Mouse (Mus musculus): ENCODE measurements at regions not wholly inside any gene's neighbourhood (a gene's known extent, or its start where the extent isn't known, plus 50 kb on each side); places are given as distances from the start of the nearest gene placed in this dataset.

DNA sequence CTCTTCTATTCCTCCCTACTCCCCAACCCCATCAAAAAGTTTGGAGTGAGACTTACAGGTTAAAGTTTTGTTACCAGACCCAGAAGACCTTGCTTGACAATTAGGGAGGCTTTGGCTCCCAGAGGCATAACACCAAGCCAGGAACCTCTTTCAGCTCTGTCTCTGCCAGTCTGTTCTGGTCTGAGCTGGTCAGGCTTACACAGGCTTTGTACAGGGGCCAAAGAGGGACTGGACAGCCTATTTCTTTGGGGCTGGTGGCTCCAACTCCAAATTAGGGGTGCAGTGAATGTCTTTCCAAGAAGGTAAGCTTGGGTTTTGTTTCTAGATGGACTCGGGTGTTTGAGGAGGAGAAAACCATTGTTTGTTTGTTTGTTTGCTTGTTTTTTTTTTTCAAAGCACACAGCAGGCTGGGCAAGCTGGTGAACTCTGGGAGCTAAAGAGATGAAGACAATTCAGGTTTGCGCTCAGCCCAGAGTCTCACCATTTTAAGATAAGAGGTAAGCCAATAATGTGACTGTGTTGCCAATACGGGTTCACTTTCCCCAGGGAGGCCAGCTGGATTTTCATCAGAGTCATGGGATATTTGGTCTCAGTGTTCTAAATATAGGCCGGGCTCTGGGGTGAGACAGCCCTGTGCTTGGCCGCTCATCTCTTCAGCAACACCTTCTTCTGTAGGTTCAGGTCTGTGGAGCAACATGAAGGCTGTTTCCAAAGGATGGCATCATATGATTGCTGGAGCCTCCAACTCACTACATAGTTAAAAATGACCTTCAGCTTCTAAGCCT, 62.2 kb upstream of the Igfbp5 start:
- H3K27me3 ChIP-seq = no peaks in the 10 kb centered on the region
- H3K36me3 ChIP-seq = no peaks in the 10 kb centered on the region
- no peak for ATAC-seq (ENCODE audit: low read depth)
- no peak overlapping the region for H3K4me3 ChIP-seq
- H3K4me2 ChIP-seq = no peak overlapping the region
- no peak overlapping the region for H3K27ac ChIP-seq (replicated peaks)
- no peaks in the 10 kb centered on the region for H3K9me3 ChIP-seq
- H3K9ac ChIP-seq = no peak overlapping the region
- no peaks in the 10 kb centered on the region for H3K4me1 ChIP-seq (replicated peaks)
- 88% methylated on average over 5 of the region's 5 CpGs for WGBS

DNA sequence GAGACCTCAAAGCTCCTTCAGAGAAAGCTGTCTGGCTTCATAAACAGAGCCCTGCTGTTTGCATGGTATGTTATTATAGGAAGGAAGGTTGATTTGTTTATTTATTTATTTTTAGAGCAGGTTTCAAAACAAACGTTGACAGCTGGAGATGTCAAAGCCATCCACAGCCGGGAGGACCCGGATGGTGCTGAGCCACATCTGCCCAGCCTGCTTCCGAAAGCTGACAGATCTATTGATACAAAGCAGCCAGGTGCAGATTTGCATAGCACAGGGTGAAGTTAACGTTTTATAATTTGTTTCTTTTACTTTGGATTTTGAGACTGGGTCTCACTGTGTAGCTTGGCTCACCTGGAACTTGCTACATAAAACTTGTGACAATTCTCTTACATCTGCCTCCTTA, 61.5 kb upstream of the Igfbp5 start:
- H3K27ac ChIP-seq (replicated peaks) = no peak overlapping the region
- no peak overlapping the region for H3K4me3 ChIP-seq
- H3K36me3 ChIP-seq = no peaks in the 10 kb centered on the region
- no peaks in the 10 kb centered on the region for H3K27me3 ChIP-seq
- WGBS = 60% methylated on average over 5 of the region's 5 CpGs
- no peak overlapping the region for H3K4me2 ChIP-seq
- H3K9me3 ChIP-seq = no peaks in the 10 kb centered on the region
- no peak overlapping the region for H3K9ac ChIP-seq
- no peak for ATAC-seq (ENCODE audit: low read depth)
- no peaks in the 10 kb centered on the region for H3K4me1 ChIP-seq (replicated peaks)

DNA sequence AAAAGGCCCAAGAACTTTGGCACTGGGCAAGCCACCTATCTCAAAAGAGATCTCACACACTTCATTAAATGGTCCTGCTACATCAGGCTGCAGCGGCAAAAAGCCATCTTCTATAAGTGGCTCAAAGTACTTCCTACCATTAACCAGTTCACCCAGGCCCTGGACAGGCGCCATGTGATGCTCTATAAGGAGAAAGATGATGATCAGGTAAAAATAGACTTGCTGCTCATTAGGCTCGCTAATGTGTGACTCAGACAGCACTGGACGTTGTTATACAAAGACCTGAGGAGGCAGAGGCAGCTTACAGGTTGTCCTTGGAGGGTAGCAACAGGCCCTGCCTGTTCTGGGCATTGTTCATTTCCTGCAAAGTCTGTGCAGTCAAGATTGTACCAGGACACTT, 60.4 kb upstream of the Igfbp5 start:
- no peaks in the 10 kb centered on the region for H3K9me3 ChIP-seq
- no peaks in the 10 kb centered on the region for H3K27me3 ChIP-seq
- H3K36me3 ChIP-seq = no peaks in the 10 kb centered on the region
- WGBS = 85% methylated on average over 4 of the region's 4 CpGs
- H3K4me1 ChIP-seq (replicated peaks) = no peaks in the 10 kb centered on the region
- H3K4me2 ChIP-seq = no peak overlapping the region
- H3K27ac ChIP-seq (replicated peaks) = no peak overlapping the region
- no peak overlapping the region for H3K4me3 ChIP-seq
- H3K9ac ChIP-seq = no peak overlapping the region
- ATAC-seq (ENCODE audit: low read depth) = no peak

DNA sequence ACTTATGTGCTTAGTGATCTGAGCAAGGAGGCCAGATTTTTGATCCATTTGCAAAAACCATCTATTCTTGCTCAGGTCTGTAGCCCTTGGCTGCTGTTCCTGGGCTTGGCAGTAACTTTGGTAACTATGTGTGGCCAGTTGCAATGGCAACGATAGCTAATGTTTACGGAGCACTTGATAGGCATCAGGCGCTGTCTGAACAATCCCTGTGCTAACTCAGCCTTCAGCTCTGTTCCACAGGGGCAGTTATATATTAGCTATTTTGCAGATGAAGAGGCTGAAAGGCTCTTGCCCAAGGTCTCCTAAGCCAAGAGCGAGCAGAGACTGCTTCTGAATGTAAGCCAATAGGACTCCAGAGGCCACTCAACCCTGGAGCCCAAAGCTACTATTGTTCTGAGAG, 55.1 kb upstream of the Igfbp5 start:
- ATAC-seq (ENCODE audit: low read depth) = no peak
- H3K4me1 ChIP-seq (replicated peaks) = no peaks in the 10 kb centered on the region
- H3K27me3 ChIP-seq = no peaks in the 10 kb centered on the region
- no peak overlapping the region for H3K4me2 ChIP-seq
- no peak overlapping the region for H3K9ac ChIP-seq
- no peaks in the 10 kb centered on the region for H3K36me3 ChIP-seq
- H3K27ac ChIP-seq (replicated peaks) = no peak overlapping the region
- WGBS = 86% methylated on average over 4 of the region's 4 CpGs
- 0 out of 2 replicates have a peak, but pooled peaks cover 3% of the 10 kb centered on the region for H3K9me3 ChIP-seq
- H3K4me3 ChIP-seq = no peak overlapping the region

All from neural tube, embryonic 13.5 days (tissue).